Mouse (Mus musculus) R1 (cell line): Measurements from ENCODE around the gene Acox1.

Source experiments
- DNase-seq: peaks from one replicate; pipeline ENCODE4 v3.0.0-alpha.2; 2018; ENCODE audit warnings: low read depth, low spot score

Gene Acox1

GRCm38 (mm10) chr11:116212847-116213246 is 14.0 kb upstream of the Acox1 start:
- no peak for DNase-seq

GRCm38 (mm10) chr11:116210696-116211095 is 11.9 kb upstream of the Acox1 start:
- peak; percentile 48 for DNase-seq

DNA sequence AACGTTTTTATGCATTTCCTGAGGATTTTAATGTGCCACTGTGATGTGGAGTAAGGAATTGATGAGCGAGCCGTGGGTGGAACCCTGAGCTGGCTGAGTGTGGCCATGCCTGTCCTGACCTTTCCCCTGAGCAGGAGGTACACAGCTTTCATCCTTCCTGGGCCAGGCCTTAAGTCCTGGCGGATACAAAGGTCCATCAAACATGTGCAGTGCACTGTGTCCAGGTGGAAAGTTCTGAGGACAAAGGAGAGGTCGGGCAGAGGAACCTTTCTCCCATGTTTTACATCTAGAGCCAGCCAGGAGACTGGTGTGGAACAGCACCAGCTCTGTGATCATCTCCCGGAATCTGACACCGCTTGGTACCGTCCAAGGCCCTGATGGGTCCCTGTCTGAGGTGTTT is 10.4 kb upstream of the Acox1 start:
- no peak for DNase-seq

DNA sequence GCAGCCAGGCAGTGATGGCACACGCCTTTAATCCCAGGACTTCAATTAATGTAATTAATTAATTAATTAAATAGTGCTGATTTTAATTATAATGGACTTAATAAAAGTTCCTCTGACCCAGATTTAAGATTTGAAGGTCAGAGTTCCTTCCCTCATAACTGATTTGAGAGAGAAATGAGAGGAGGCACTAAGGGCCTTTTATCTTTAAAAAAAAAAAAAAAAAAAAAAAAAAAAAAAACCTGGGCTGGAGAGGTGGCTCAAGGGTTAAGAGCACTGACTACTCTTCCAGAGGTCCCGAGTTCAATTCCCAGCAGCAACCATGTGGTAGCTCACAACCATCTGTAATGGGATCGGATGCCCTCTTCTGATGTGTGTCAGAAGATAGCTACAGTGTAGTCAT is 9.8 kb upstream of the Acox1 start:
- no peak for DNase-seq

DNA sequence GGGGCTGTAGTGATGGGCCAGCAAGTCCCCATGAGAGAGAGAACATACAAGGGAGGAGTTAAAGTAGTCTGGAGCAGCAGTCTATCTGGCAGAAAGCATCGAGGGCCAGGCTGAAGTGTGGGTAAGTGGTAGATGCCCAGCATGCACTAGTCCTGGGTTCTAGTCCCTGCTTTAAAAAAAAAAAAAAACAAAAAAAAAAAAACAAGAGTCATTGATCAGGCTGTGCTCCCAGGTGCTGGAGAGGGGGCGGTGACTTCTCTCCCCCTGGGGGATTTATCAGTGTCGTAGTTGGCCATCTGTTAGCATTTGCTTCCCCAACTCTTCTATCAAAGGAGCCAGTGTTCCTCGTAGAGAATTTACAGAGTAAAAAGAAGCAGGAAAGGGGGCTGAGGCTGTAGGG is 7.8 kb upstream of the Acox1 start:
- no peak for DNase-seq

DNA sequence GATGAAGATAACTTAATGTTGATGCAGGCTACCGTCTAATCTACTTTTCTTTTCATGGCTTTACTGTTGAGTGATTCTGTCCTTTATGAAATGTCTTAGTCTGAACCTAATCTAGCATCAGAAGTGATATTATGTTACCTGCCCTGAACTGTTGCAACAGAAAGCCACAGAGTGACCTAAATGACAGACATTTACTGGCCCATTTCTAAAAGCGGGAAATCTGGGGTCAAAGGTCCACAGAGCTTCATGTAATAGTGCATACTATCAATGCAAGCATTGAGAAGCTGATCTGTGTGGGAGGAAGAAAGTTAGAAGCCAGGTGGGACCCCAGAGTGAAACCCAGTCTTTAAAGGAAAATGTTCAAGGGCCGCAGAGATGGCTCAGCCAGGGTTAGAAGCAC is 4.3 kb upstream of the Acox1 start:
- no peak for DNase-seq

GRCm38 (mm10) chr11:116201151-116201550 is 2.3 kb upstream of the Acox1 start:
- no peak for DNase-seq

GRCm38 (mm10) chr11:116198132-116198531 is 713 bp downstream of the Acox1 start:
- DNase-seq = no peak

GRCm38 (mm10) chr11:116197584-116197906 is 1.3 kb downstream of the Acox1 start:
- no peak for DNase-seq

- no peak for DNase-seq
These were observed 1.8 kb downstream of the Acox1 start for GRCm38 (mm10) chr11:116196866-116197583.

- no peak for DNase-seq
These were observed 2.5 kb downstream of the Acox1 start for GRCm38 (mm10) chr11:116196336-116196735.

DNA sequence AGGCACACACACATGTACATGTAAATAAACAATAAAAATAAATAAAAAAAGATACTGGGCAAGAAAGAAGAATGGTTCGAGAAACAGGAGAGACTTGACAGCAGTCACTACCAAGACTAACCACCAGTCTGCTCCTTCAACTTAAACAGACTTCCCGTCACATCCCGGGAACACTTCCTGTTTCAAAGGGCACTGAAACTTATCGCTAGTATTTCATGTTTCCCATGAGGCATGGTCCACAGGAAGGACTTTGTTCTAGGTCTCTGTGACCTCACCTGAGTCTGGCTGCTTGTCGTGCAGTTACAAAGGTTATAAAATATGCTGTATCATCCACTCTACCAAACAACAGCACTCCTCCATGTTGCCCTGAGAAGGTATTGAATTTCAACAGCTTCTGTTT is 3.6 kb downstream of the Acox1 start:
- DNase-seq = peak; percentile 43

DNA sequence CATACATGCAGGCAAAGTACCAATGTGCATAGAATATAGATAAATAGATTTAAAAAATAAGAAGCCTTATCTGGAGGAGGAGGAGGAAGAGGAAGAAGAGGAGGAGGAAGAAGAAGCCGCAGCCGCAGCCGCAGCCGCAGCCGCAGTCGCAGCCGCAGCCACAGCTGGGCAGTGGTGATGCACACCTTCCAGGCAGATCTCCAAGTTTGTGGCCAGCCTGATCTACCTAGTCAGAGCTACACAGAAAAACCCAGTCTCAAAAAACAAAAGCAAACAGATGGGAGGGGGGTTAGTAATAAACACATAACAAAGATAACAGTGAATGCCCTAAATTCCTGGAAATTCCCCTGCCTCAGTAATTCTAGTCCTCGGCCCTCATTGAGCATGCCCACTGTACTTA is 4.2 kb downstream of the Acox1 start:
- no peak for DNase-seq

GRCm38 (mm10) chr11:116187226-116187930 is 11.5 kb downstream of the Acox1 start:
- peak; percentile 84 for DNase-seq

DNA sequence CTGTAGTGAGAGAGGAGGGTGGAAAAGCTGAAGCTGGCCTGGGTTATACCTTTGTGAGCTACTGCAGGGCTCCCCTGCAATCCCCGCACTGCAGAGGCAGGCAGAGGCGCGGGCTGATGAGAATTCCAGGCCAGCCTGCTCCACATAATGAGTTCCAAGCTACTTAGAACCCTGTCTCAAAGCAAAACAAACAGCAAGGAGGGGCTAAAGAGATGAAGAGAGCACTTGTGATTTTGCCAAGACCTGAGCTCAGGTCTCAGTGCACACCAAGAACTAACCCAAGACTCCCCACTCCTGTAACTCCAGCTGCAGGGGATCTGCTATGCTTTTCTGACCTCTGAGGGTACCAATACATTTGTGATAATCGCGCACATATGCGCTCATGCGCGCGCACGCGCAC is 12.5 kb downstream of the Acox1 start:
- no peak for DNase-seq

DNA sequence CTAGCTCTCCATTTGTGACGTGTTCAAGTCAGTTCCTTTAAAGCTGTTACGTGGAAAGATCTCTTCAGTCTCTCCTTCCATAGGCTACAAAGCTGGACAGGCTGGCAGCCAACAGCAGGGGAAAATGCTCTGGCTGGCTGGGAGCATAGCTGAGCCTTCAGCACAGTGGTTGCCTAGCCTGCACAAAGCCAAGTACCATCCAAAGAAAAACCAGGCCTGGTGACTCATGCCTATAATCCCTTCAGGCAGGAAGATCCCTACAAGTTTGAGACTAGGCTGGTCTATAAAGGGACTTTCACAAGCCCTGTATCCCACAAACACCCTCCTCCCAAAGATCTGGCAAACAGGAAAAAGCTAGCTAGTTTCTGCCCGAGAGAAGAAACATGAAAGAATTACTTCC is 13.0 kb downstream of the Acox1 start:
- no peak for DNase-seq

DNA sequence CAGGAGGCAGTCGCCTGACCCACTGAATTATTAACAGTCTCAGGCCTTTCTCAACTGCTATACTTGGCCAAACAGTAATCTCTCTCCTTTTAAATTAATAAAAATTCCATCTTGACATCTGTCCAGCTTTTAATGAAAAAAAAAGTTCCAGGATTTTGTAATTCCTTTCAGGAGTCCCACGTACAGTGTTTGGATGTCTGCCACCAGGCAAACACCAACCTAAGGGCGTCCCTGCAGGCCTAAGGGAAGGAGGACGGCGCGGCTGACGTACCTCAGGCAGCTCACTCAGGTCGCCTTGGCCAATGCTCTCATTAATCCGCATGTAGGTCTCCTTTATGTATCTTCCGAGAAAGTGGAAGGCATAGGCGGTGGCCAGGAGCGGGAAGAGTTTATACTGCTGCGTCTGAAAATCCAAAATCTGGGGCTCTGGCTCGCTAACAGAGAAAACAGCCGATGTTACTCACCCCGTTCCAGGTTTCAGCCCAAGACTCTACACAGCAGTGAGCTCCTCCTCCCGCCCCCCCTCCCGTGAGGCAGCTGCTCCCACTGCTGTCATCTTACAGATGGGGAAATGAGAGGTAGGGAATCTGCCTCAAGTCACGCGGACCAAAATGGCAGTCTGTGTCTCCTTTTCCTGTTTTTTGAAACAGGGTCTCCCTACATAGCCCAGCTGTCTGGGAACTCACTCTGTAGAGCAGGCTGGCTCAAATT is 20.3 kb downstream of the Acox1 start:
- DNase-seq = no peak

DNA sequence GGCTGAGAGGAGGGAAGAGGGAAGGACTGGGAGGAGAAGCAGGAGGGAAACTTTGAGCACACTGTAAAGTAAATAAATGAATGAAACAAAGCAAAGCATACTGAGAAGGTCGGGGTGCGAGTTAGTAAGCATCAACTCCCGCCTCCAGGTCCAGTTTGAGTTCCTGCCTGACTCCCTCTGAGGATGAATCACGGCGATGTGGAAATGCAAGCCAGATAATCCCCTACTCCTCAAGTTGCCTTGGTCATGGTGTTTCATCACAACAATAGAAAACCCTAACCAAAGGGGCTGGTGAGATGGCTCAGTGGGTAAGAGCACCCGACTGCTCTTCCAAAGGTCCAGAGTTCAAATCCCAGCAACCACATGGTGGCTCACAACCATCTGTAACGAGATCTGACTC is 22.8 kb downstream of the Acox1 start:
- no peak for DNase-seq

DNA sequence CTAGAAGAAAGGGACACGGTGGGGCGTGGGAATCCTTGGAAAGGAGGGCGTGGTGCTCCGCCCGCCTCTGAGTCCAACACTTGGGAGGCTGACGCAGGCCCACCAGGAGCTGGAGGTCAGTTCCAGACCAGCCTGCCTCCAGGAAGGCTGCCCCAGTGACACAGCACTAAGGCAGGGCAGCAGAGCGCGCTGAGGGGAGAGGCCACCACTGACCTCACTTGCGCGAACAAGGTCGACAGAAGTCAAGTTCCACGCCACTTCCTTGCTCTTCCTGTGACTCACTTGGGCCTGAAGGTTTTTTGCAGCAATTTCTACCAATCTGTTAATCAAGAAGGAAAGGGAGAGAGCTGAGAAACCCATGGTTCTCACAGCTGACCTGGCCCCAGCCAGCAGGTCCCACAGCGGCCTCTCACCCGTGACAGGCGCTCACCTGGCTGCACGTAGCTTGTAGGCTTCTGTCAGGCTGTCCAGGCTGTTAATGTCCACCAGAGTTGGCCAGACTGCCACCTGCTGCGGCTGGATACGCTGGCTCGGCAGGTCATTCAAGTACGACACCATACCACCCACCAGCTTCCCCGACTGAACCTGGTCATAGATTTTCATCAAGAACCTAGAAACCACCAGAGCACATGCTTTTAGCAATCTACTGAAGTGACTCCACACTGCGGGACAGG is 23.9 kb downstream of the Acox1 start:
- DNase-seq = no peak

DNA sequence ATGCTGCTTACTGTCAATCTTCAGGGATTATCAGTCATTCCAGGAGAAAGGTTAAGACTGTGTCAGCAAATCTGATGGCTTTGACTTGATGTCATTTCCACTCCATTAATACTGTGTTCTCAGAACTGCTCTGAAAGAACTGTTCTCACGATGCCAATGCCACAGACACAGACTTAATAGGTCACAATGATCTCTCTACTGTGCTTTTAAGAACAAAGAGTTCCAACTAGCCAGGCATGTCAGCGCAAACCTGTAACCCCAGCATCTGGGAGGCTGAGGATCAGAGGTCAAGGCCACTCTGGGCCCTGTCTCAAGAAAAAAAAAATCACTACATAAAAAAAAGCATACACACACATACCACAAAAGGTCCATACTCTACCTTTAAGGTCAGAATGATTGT is 26.9 kb downstream of the Acox1 start:
- DNase-seq = no peak

GRCm38 (mm10) chr11:116170003-116170800 is 28.6 kb downstream of the Acox1 start:
- DNase-seq = no peak

DNA sequence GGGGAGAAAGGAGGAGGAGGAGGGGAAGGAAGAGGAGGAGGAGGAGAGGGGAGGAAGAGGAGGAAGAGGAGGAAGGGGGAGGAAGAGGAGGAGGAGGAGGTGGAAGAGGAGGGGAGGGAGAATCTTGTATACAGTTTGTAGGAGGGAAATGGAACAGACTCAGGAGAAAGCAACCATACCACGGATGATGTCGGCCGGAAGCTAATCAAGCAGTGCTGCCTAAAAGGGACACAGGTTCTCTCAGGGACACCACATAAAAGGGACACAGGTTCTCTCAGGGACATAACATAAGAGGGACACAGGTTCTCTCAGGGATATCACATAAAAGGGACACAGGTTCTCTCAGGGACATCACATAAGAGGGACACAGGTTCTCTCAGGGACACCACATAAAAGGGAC is 29.6 kb downstream of the Acox1 start:
- no peak for DNase-seq
